Mouse (Mus musculus): ENCODE measurements around the gene Cpne5. TPM values are rescaled to one million over a fixed set of nuclear protein-coding genes. Genes with fewer than 3 reads are reported as not detected.

Gene Cpne5
- total RNA-seq, 2 experiments from 2014 or later = not detected

GRCm38 (mm10) chr17:29170431-29171000 lies 67.5 kb downstream of the Cpne5 start:
- no peak for DNase-seq (ENCODE audit: low spot score)

- no peak for DNase-seq (ENCODE audit: low spot score)
These were observed 68.9 kb downstream of the Cpne5 start for GRCm38 (mm10) chr17:29168996-29169601.

DNA sequence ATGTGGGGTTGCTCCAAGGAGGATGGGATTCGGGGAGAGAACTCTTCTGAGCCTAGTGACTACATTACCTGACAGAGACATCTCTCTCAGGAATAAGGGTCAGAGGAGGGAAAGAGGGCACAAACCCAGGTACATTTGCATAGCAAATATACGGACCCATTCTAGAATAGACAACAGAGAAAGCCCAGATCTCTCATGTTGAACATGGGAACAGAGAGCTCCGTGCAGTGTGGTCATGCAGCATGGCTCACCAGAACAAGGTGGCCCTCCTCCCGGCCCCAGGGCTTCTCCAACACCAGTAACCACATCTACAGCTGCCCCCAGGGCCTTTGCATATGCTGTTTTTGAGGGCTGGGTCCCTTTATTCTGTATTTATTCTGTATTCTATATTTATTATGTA lies 69.5 kb downstream of the Cpne5 start:
- no peak for DNase-seq (ENCODE audit: low spot score)

GRCm38 (mm10) chr17:29167371-29167770 lies 70.6 kb downstream of the Cpne5 start:
- no peak for DNase-seq (ENCODE audit: low spot score)

DNA sequence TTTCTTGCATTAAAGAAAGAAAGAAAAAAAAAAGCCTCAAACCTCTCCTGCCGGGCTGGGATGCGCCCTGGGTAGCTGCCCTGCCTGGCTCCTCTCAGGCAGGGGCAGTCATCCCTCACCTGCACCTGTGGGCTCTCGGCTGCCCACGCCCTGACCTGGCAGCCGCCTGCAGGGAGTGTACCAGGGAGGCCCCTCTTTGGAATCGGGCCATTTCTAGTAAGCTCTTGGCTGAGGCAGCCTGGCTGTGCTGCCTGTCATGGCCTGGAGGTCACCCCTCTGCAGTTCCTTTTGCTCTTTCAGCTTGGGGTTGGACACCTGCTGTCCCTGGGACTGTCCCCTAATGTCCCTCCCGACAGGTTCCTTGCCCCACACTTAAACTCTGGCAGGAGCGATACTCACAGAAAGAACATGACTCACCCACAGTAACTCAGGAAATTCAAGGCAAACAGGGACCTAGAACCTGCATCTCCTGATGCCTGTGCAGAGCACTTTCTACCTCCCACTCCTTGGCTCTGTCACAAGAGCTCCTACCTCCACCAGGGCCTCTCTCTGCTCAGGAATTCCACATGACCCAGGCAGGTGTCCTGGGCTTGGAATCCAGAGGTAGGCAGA lies 71.9 kb downstream of the Cpne5 start:
- no peak for DNase-seq (ENCODE audit: low spot score)

- DNase-seq (ENCODE audit: low spot score) = no peak
These were observed 72.5 kb downstream of the Cpne5 start for GRCm38 (mm10) chr17:29165452-29165851.

DNA sequence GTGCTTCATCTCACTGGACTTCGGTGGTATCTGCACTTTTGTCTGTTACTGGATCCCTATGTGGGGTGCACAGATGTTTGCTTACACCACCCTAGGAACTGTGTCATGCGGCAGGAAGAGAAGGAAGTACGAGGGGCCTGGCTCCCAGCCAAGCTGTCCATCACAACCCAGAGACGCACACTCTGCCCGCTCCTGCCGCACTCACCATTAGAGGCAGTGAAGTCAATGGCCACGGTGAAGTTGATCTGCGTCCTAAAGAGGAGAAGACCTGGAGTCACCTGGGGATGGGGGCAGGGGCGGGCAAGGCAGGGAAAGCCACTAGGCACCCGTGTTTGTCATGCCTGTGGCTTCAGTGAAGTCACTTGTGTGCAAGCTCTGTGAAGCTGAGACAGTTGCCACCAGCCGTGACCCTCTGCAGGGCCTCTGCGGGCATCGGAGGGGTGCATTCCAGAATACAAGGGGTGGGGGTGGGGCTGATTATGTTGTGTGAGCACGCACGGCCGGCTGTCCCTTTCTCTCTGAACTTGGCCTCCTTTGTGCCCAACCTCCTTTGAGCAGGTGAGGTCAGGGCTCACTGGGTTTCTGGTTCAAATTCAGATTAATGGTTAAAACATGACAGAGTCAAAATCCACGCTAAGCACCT lies 73.4 kb downstream of the Cpne5 start:
- DNase-seq (ENCODE audit: low spot score) = no peak

- DNase-seq (ENCODE audit: low spot score) = no peak
These were observed 75.6 kb downstream of the Cpne5 start for GRCm38 (mm10) chr17:29162334-29162733.

DNA sequence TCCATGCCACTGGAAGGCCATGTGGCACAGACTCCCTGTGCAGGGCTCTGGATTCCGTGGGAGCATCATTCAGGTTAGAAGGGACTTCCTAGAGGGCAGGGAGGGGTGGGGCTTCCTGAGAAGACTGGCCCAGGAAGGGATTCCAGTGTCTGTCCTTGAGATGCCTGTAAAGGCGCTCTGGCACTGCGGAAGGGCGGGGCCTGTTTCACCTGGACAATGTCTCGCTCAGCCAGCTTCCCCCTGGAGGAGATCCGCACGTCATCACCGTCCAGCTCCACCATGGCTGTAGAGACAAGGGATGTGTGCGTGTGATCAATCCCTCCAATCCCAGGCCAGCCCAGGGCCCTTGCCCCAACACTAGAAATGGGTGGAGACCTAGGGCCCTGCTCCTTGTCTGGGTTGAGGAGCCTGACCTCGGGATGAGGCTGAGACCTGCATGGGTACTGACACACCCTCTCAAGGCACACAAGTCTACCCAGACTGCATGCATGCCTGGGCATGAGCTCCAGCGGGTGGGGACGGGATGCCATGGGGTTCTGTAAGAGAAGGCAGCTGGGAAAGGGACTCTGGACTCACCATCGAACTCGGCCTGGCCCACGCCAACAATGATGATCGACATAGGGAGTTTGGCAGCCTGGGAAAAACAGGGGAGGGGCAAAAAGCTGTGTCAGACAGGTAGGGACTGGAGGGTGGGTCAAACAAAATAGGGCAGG lies 78.1 kb downstream of the Cpne5 start:
- DNase-seq (ENCODE audit: low spot score) = no peak

DNA sequence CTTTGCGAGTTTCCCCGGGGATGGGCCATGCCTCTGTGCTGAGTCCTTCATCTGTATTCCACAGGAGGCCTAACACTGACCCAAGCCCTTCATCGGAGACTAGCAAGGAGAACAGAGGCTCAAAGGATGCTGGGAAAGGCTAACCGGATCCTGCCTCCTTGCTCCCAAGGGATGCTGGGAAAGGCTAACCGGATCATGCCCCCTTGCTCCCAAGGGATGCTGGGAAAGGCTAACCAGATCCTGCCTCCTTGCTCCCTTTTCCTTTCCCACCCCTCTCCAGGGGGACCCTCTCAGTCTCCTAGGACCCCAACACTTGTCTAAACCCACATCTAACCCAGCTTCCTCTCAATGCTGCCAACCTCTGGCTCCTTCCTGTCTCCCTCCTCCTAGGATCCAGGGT lies 78.6 kb downstream of the Cpne5 start:
- no peak for DNase-seq (ENCODE audit: low spot score)

GRCm38 (mm10) chr17:29158899-29159298 lies 79.1 kb downstream of the Cpne5 start:
- no peak for DNase-seq (ENCODE audit: low spot score)

- DNase-seq (ENCODE audit: low spot score) = no peak
These were observed 81.1 kb downstream of the Cpne5 start for GRCm38 (mm10) chr17:29156866-29157265.

- DNase-seq (ENCODE audit: low spot score) = no peak
These were observed 81.6 kb downstream of the Cpne5 start for GRCm38 (mm10) chr17:29156396-29156795.

- DNase-seq (ENCODE audit: low spot score) = no peak
These were observed 82.4 kb downstream of the Cpne5 start for GRCm38 (mm10) chr17:29155355-29156135.

GRCm38 (mm10) chr17:29154247-29154646 lies 83.7 kb downstream of the Cpne5 start:
- no peak for DNase-seq (ENCODE audit: low spot score)

DNA sequence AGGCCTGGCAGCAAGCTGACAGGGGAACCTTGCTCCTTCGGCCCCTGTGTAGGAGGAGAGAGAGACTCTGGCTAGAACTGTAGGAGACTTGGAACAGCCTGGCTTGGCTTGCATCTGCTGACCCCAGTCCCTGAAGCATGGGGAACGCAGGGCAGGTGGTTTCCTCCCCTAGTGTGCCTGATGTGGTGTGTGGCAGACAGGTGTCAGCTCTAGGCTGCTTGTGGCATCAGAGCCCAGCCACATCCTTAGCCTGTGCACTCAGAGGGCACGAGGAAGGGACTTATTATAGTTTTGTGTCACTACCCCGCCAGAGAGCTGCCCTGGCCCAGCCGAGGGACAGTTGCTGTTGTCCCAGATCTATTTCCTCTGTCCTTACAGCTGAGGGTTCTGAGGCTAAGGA lies 85.4 kb downstream of the Cpne5 start:
- no peak for DNase-seq (ENCODE audit: low spot score)

- no peak for DNase-seq (ENCODE audit: low spot score)
These were observed 88.2 kb downstream of the Cpne5 start for GRCm38 (mm10) chr17:29149766-29150165.

DNA sequence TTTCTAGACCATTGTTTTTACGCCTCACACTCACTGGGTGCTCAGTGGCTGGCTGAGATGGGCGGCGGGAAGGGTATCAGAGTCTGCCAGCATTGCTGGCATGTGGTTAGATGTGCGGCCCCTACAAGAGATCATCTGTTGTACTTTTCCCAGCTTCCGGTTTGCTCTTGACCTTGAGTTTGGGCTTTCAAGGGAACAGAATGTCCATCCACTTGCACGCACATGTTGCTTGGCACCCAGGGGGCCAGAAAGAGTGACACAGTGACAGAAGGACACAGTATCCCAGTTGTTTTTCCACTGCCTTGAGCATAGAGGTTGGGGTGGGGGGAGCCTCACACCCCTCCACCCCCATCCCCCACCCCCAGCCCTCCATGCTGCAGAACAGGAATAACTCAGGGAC lies 90.2 kb downstream of the Cpne5 start:
- no peak for DNase-seq (ENCODE audit: low spot score)

DNA sequence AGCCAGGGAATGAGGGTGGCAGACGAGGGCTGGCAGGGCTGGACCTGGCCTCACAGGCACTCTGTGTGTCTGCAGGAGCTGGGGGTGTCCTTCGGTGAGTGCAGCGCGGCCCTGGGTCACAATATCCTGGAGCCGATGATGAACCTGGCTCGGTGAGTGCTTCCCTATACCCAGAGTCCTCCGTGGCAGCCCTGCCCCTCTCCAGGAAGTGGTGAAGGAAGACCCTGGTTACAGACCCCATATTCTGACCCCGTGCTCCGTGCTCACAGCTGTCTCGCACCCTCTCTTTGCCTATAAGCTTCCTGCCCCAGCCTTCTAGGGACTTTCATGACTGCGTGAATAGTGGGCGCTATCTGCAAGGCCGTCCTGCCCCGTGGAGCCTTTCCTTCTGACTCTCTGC lies 90.7 kb downstream of the Cpne5 start:
- no peak for DNase-seq (ENCODE audit: low spot score)

GRCm38 (mm10) chr17:29145101-29145500 lies 92.9 kb downstream of the Cpne5 start:
- DNase-seq (ENCODE audit: low spot score) = no peak

- no peak for DNase-seq (ENCODE audit: low spot score)
These were observed 94.7 kb downstream of the Cpne5 start for GRCm38 (mm10) chr17:29143266-29143665.
